Mouse (Mus musculus) forebrain, embryonic 12.5 days (tissue): ENCODE results near the gene Olfr705. TPM values are rescaled to one million over a fixed set of nuclear protein-coding genes. Genes with fewer than 3 reads are reported as not detected.
"Not testable (repeated sequence)": the region's sequence is repeated elsewhere in the genome, so short reads cannot be mapped to it uniquely, and the experiment has no call there.

Experiments
- ATAC-seq: fragments of 200-750 bp; cut with Nextera tagmentation; 2 replicates; pipeline ENCODE4 v1.8.0; 2017; ENCODE audit warnings: moderate TSS enrichment; ENCODE audit not compliant: low FRiP score
- H3K27ac ChIP-seq: fragments of 300-500 bp; sonication (generic); 2 replicates; pipeline ENCODE4 v1.5.1; 2016; ENCODE audit warnings: mild to moderate bottlenecking
- H3K27me3 ChIP-seq: fragments of 300-500 bp; sonication (generic); 2 replicates; pipeline ENCODE4 v1.6.1; 2016; ENCODE audit warnings: mild to moderate bottlenecking
- H3K36me3 ChIP-seq: fragments of 300-500 bp; sonication (generic); replicated peaks from 2 replicates; pipeline ENCODE4 v1.6.1; 2016; ENCODE audit warnings: mild to moderate bottlenecking
- H3K4me1 ChIP-seq: fragments of 300-500 bp; sonication (generic); 2 replicates; pipeline ENCODE4 v1.6.1; 2016
- H3K4me2 ChIP-seq: fragments of 300-500 bp; sonication (generic); 2 replicates; pipeline ENCODE4 v1.6.1; 2016; ENCODE audit warnings: mild to moderate bottlenecking, moderate library complexity
- H3K4me3 ChIP-seq: fragments of 300-500 bp; sonication (generic); replicated peaks from 2 replicates; pipeline ENCODE4 v1.5.1; 2016; ENCODE audit warnings: mild to moderate bottlenecking
- H3K9ac ChIP-seq: fragments of 300-500 bp; sonication (generic); 2 replicates; pipeline ENCODE4 v1.6.1; 2016; ENCODE audit warnings: mild to moderate bottlenecking
- H3K9me3 ChIP-seq: fragments of 300-500 bp; sonication (generic); 2 replicates; pipeline ENCODE4 v1.6.1; 2016
- WGBS: fragments of 180-500 bp; shearing (Covaris S2); methylation state at CpG from one replicate; pipeline ENCODE4 v1.1.7; 2016; 5-methylcytosine and 5-hydroxymethylcytosine counted together
- polyA plus RNA-seq: library from polyadenylated mRNA; unstranded; fragments of >200 nt; fragmentation: Nextera tagmentation; extraction: Ambion mirVana; gene quantifications from 2 replicates; pipeline ENCODE4 v1.2.1, GENCODE M21; 2016

Olfr705 gene
- not detected in 2 replicates for polyA plus RNA-seq

- no peaks in the 10 kb centered on the region for H3K9me3 ChIP-seq
- no peak within 1 kb of the TSS for H3K4me2 ChIP-seq
- H3K4me1 ChIP-seq, result no peaks in the 10 kb centered on the region
- WGBS, result 76% methylated on average over 3 of the region's 3 CpGs
- H3K36me3 ChIP-seq, result no peaks in the 10 kb centered on the region
- ATAC-seq, result no peak
- no peak within 1 kb of the TSS for H3K27ac ChIP-seq
- H3K9ac ChIP-seq, result no peak within 1 kb of the TSS
- no peak within 1 kb of the TSS for H3K4me3 ChIP-seq
- no peaks in the 10 kb centered on the region for H3K27me3 ChIP-seq
These were observed at the start of gene Olfr705 for GRCm38 (mm10) chr7:106876791-106877190. Gene Olfr705, minus strand, starts transcription at chr7:106876891.

- not testable (repeated sequence) for H3K4me2 ChIP-seq, H3K9ac ChIP-seq, H3K9me3 ChIP-seq, H3K36me3 ChIP-seq, H3K4me3 ChIP-seq, H3K27me3 ChIP-seq, ATAC-seq, H3K4me1 ChIP-seq, H3K27ac ChIP-seq
- WGBS, result 87% methylated on average over 7 of the region's 7 CpGs
These were observed 44.3 kb upstream of the Olfr705 start for GRCm38 (mm10) chr7:106920961-106921360.

DNA sequence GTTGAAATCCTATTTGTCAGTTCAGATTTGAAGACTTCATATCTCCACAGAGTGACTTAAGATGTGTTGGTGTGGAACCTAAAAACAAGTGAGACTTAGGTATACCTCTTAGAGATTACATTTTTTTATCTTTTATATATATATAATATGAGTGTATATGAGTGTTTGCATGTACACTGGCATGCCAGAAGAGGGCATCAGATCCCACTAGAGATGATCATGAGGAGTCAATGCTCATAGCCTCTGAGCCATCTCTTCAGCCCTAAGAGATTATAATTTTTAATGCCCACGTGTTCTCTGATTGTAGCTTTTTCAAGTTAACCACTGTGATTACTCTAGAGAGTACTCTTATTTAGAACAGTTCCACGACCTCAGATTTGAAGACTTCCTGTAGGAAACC, 31.0 kb upstream of the Olfr705 start, which contains the start of gene Olfr1532-ps1:
TSS of gene Olfr1532-ps1 (plus strand) at position 326 of the 400 bp plus-strand sequence.
- H3K36me3 ChIP-seq, result no peaks in the 10 kb centered on the region
- no peak within 1 kb of the TSS for H3K4me3 ChIP-seq
- no peaks in the 10 kb centered on the region for H3K9me3 ChIP-seq
- no peak within 1 kb of the TSS for H3K4me2 ChIP-seq
- H3K27ac ChIP-seq, result no peak within 1 kb of the TSS
- H3K9ac ChIP-seq, result no peak within 1 kb of the TSS
- H3K4me1 ChIP-seq, result no peaks in the 10 kb centered on the region
- ATAC-seq, result no peak
- H3K27me3 ChIP-seq, result no peaks in the 10 kb centered on the region
- 69% methylated on average over 2 of the region's 2 CpGs for WGBS

DNA sequence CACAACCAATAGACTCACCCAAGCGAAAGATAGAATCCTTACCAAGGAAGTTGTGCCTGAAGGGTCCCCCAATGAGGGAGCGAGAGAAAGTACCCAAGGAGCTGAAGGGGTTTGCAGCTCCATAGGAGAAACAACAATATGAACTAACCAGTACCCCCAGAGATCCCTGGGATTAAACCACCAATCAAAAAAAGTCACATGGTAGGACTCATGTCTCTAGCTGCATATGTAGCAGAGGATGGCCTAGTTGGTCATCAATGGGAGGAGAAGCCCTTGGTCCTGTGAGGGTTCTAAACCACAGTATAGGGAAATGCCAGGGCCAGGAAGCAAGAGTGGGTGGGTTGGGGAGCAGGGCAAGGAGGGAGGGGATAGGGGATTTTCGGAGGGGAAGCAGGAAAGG, 24.4 kb upstream of the Olfr705 start, which contains the start of gene Olfr707:
TSS of gene Olfr707 (minus strand) at position 101 of the 400 bp plus-strand sequence.
- not testable (repeated sequence) for H3K9ac ChIP-seq, H3K9me3 ChIP-seq, H3K4me1 ChIP-seq, H3K4me2 ChIP-seq, H3K27me3 ChIP-seq, ATAC-seq, H3K36me3 ChIP-seq, H3K4me3 ChIP-seq, H3K27ac ChIP-seq
- 88% methylated on average over 3 of the region's 3 CpGs for WGBS

- no peaks in the 10 kb centered on the region for H3K27me3 ChIP-seq
- WGBS, result 86% methylated on average over 2 of the region's 2 CpGs
- no peak within 1 kb of the TSS for H3K27ac ChIP-seq
- no peaks in the 10 kb centered on the region for H3K9me3 ChIP-seq
- no peak within 1 kb of the TSS for H3K4me3 ChIP-seq
- no peak for ATAC-seq
- H3K4me2 ChIP-seq, result no peak within 1 kb of the TSS
- H3K4me1 ChIP-seq, result no peaks in the 10 kb centered on the region
- H3K9ac ChIP-seq, result no peak within 1 kb of the TSS
- H3K36me3 ChIP-seq, result no peaks in the 10 kb centered on the region
These were observed 11.4 kb upstream of the Olfr705 start, which contains the start of gene Olfr706 for GRCm38 (mm10) chr7:106888062-106888461. Gene Olfr706, minus strand, starts transcription at chr7:106888162.

DNA sequence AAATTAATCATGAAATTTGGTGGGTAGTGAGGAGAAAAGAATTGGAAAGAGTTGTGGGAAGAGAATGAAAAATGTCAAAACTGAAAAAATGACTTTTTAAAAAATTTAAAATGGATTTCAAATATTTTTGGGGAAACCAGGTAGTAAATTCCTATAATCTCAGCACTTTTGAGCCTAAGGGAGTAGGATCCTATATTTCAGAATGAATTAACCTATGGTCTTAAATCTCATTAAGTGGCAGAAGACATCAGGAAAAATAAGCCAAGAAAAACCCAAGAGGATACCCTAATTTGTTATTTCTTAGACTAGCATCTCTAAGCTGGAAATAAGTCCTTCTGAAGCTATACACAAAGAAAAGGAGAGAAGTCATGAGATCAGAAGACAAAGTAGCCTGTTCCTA, 13.8 kb downstream of the Olfr705 start, which contains the start of gene Olfr704:
TSS of gene Olfr704 (plus strand) at position 301 of the 400 bp plus-strand sequence.
- no peak for ATAC-seq
- Histone ChIP-seq H3K4me2 (no peak within 1 kb of the TSS), H3K4me1 (no peaks in the 10 kb centered on the region), H3K9me3 (no peaks in the 10 kb centered on the region), H3K27me3 (no peaks in the 10 kb centered on the region), H3K4me3 (no peak within 1 kb of the TSS), H3K9ac (no peak within 1 kb of the TSS), H3K36me3 (no peaks in the 10 kb centered on the region), H3K27ac (no peak within 1 kb of the TSS)

- H3K4me2 ChIP-seq, result no peak within 1 kb of the TSS
- no peak for ATAC-seq
- H3K4me3 ChIP-seq, result no peak within 1 kb of the TSS
- WGBS, result 68% methylated on average over 2 of the region's 2 CpGs
- H3K27ac ChIP-seq, result no peak within 1 kb of the TSS
- H3K9ac ChIP-seq, result no peak within 1 kb of the TSS
- H3K4me1 ChIP-seq, result no peaks in the 10 kb centered on the region
- H3K36me3 ChIP-seq, result no peaks in the 10 kb centered on the region
- no peaks in the 10 kb centered on the region for H3K27me3 ChIP-seq
- no peaks in the 10 kb centered on the region for H3K9me3 ChIP-seq
These were observed 33.6 kb downstream of the Olfr705 start, which contains the start of gene Olfr703 for GRCm38 (mm10) chr7:106843060-106843459. Gene Olfr703, plus strand, starts transcription at chr7:106843360.

DNA sequence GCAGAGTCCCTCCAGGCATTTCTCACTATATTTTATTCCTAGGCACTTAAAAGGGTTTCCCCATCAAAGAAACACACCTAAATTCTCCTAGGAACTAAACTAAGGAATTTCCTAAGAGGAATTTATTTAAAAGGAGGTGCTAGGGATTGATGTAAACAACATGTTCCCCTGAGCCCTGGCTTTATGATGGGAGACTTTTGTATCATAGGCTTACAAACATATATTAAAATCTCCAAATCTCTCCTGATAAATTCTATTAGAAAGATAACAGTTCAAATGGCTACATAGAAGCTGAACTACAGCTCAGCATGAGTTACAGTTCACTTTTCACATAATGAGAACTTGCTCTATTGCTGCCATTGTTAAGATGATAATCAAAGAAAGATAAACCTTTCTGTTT, 42.9 kb downstream of the Olfr705 start, which contains the start of gene Olfr702:
TSS of gene Olfr702 (minus strand) at position 101 of the 400 bp plus-strand sequence.
- Histone ChIP-seq H3K27ac (no peak within 1 kb of the TSS), H3K9ac (no peak within 1 kb of the TSS), H3K36me3 (no peaks in the 10 kb centered on the region), H3K4me1 (no peaks in the 10 kb centered on the region), H3K27me3 (no peaks in the 10 kb centered on the region), H3K4me2 (no peak within 1 kb of the TSS), H3K4me3 (no peak within 1 kb of the TSS), H3K9me3 (no peaks in the 10 kb centered on the region)
- ATAC-seq, result no peak

Other genes starting within 250 kb of the Olfr705 start
- gene Olfr693, start 196.3 kb downstream of the Olfr705 start, polyA plus RNA-seq, result not detected in 2 replicates
- not detected in 2 replicates for gene Olfr694, start 185.1 kb downstream of the Olfr705 start, polyA plus RNA-seq
- gene Olfr695, start 160.5 kb downstream of the Olfr705 start, polyA plus RNA-seq, result not detected in 2 replicates
- gene Olfr697, start 134.4 kb downstream of the Olfr705 start, polyA plus RNA-seq, result not detected in 2 replicates
- not detected in 2 replicates for gene Olfr698, start 121.5 kb downstream of the Olfr705 start, polyA plus RNA-seq
- gene Olfr699, start 83.7 kb downstream of the Olfr705 start, polyA plus RNA-seq, result not detected in 2 replicates
- not detected in 2 replicates for gene Olfr700, start 68.1 kb downstream of the Olfr705 start, polyA plus RNA-seq
- not detected in 2 replicates for gene Olfr701, start 62.8 kb downstream of the Olfr705 start, polyA plus RNA-seq
- not detected in 2 replicates for gene Olfr702, start 43.0 kb downstream of the Olfr705 start, polyA plus RNA-seq
- gene Olfr703, start 33.5 kb downstream of the Olfr705 start, polyA plus RNA-seq, result not detected in 2 replicates
- gene Olfr704, start 13.7 kb downstream of the Olfr705 start, polyA plus RNA-seq, result not detected in 2 replicates
- gene Olfr706, start 11.3 kb upstream of the Olfr705 start, polyA plus RNA-seq, result not detected in 2 replicates
- not detected in 2 replicates for gene Olfr707, start 24.4 kb upstream of the Olfr705 start, polyA plus RNA-seq
- gene Olfr1532-ps1, start 31.1 kb upstream of the Olfr705 start, polyA plus RNA-seq, result not detected in 2 replicates
- gene Olfr709-ps1, start 55.3 kb upstream of the Olfr705 start, polyA plus RNA-seq, result not detected in 2 replicates
- not detected in 2 replicates for gene Olfr710, start 71.4 kb upstream of the Olfr705 start, polyA plus RNA-seq
- gene Olfr6, start 87.0 kb upstream of the Olfr705 start, polyA plus RNA-seq, result not detected in 2 replicates
- not detected in 2 replicates for gene Olfr711, start 98.6 kb upstream of the Olfr705 start, polyA plus RNA-seq
- gene Olfr2, start 129.2 kb upstream of the Olfr705 start, polyA plus RNA-seq, result not detected in 2 replicates
- not detected in 2 replicates for gene Olfr713, start 154.3 kb upstream of the Olfr705 start, polyA plus RNA-seq
- gene Olfr714, start 194.1 kb upstream of the Olfr705 start, polyA plus RNA-seq, result not detected in 2 replicates
- gene Olfr17, start 216.3 kb upstream of the Olfr705 start, polyA plus RNA-seq, result not detected in 2 replicates
- not detected in 2 replicates for gene Olfr715b, start 233.5 kb upstream of the Olfr705 start, polyA plus RNA-seq